Comparison of ENCODE assay signal across 14 mouse cellular contexts in genomic region chrX:161487691-161488090, GRCm38 (mm10).
DNase-seq lines count a peak whose midpoint lies in the region; ATAC-seq and TF ChIP-seq lines count a peak whose summit lies in the region.
"Had no signal": no experiment of that assay in that cellular context is flagged by ENCODE, and none has a peak within 500 bp of the region (broad histone marks: within the 10 kb centered on the region; RNA-seq: fewer than 3 reads in every experiment).

No protein-coding gene starts in this region.

- no peak for TF ChIP-seq CTCF in forebrain, postnatal 0 days (IDR thresholded peaks at IDR 0.05; ENCODE audit: low read depth)

- intact Hi-C loops in gastrocnemius, postnatal 36 days (cut with DNase I), result no loop called here

- no peak overlapping the region for H3K4me3 ChIP-seq in heart, embryonic 10.5 days
- H3K4me3 ChIP-seq in forebrain, postnatal 0 days (ENCODE audit: low read depth, low read length), result no peak overlapping the region
- no peak overlapping the region for H3K4me3 ChIP-seq in midbrain, embryonic 13.5 days (replicated peaks)
- H3K4me3 ChIP-seq: embryonic facial prominence, embryonic 13.5 days; hindbrain, embryonic 13.5 days; megakaryocyte, embryonic 14.5 days; stomach, embryonic 15.5 days had no signal

- no peak for ATAC-seq in forebrain, postnatal 0 days
- no peak for ATAC-seq in midbrain, embryonic 13.5 days

- H3K9ac ChIP-seq in forebrain, postnatal 0 days, result no peak overlapping the region
- no peak overlapping the region for H3K9ac ChIP-seq in midbrain, embryonic 13.5 days (replicated peaks)
- H3K9ac ChIP-seq: embryonic facial prominence, embryonic 13.5 days; hindbrain, embryonic 13.5 days; stomach, embryonic 15.5 days had no signal

- H3K27me3 ChIP-seq in heart, embryonic 10.5 days (ENCODE audit: insufficient read depth, poor library complexity, severe bottlenecking), result peaks cover 7% of the 10 kb centered on the region; the same call in 1 of the 2 replicates
- no peaks in the 10 kb centered on the region; the same call in 1 of the 2 replicates for H3K27me3 ChIP-seq in forebrain, postnatal 0 days (ENCODE audit: insufficient read depth, low read length)
- H3K27me3 ChIP-seq in midbrain, embryonic 13.5 days, result peaks cover 20% of the 10 kb centered on the region
- H3K27me3 ChIP-seq: stomach, embryonic 15.5 days had no signal

- no peak overlapping the region for H3K4me2 ChIP-seq in forebrain, postnatal 0 days (ENCODE audit: low read depth)
- no peak overlapping the region for H3K4me2 ChIP-seq in midbrain, embryonic 13.5 days (replicated peaks)
- H3K4me2 ChIP-seq: embryonic facial prominence, embryonic 13.5 days; hindbrain, embryonic 13.5 days; liver, embryonic 11.5 days; stomach, embryonic 15.5 days had no signal

- H3K4me1 ChIP-seq in heart, embryonic 10.5 days, result no peaks in the 10 kb centered on the region
- no peaks in the 10 kb centered on the region for H3K4me1 ChIP-seq in forebrain, postnatal 0 days (ENCODE audit: insufficient read depth)
- no peaks in the 10 kb centered on the region for H3K4me1 ChIP-seq in midbrain, embryonic 13.5 days (replicated peaks)
- H3K4me1 ChIP-seq: embryonic facial prominence, embryonic 13.5 days; hindbrain, embryonic 13.5 days; megakaryocyte, embryonic 14.5 days; stomach, embryonic 15.5 days had no signal

- no peaks in the 10 kb centered on the region for H3K36me3 ChIP-seq in heart, embryonic 10.5 days
- no peaks in the 10 kb centered on the region for H3K36me3 ChIP-seq in forebrain, postnatal 0 days (ENCODE audit: insufficient read depth)
- H3K36me3 ChIP-seq in midbrain, embryonic 13.5 days, result no peaks in the 10 kb centered on the region
- H3K36me3 ChIP-seq: embryonic facial prominence, embryonic 13.5 days; hindbrain, embryonic 13.5 days; stomach, embryonic 15.5 days had no signal

- no peaks in the 10 kb centered on the region for H3K9me3 ChIP-seq in heart, embryonic 10.5 days
- no peaks in the 10 kb centered on the region for H3K9me3 ChIP-seq in forebrain, postnatal 0 days (ENCODE audit: low read length)
- H3K9me3 ChIP-seq in midbrain, embryonic 13.5 days, result no peaks in the 10 kb centered on the region
- H3K9me3 ChIP-seq: embryonic facial prominence, embryonic 13.5 days; hindbrain, embryonic 13.5 days; stomach, embryonic 15.5 days had no signal

- 72% methylated on average over 3 of the region's 3 CpGs for WGBS in heart, embryonic 10.5 days
- 72% methylated on average over 3 of the region's 3 CpGs for WGBS in forebrain, postnatal 0 days
- WGBS in midbrain, embryonic 13.5 days, result 80% methylated on average over 3 of the region's 3 CpGs

- peak; percentile 41 to 73 for DNase-seq in heart, adult 18-20 months
- no peak for DNase-seq in heart, embryonic 10.5 days (ENCODE audit: low spot score)
- DNase-seq in adrenal gland, adult 8-10 months, result peak; percentile 17
- peak; percentile 15 to 43 for DNase-seq in gastrocnemius, postnatal 36 days
- peak; percentile 20 for DNase-seq in lung, postnatal 25 days (ENCODE audit: low spot score)
- no peak for DNase-seq in forebrain, postnatal 0 days
- no peak for DNase-seq in thymus, postnatal 0 days (ENCODE audit: low spot score)
- DNase-seq: cerebellum, adult 18-20 months had no signal

- no peak overlapping the region for H3K27ac ChIP-seq in heart, embryonic 10.5 days
- no peak overlapping the region for H3K27ac ChIP-seq in forebrain, postnatal 0 days (ENCODE audit: low read depth, low read length)
- H3K27ac ChIP-seq in midbrain, embryonic 13.5 days, result no peak overlapping the region
- H3K27ac ChIP-seq: embryonic facial prominence, embryonic 13.5 days; hindbrain, embryonic 13.5 days; stomach, embryonic 15.5 days had no signal

Comparison
In these comparisons a context has a peak if more than half of its experiments do, and no peak if none do; other contexts are left out.
1. DNase-seq: peak in heart, adult 18-20 months (2 of 2), adrenal gland, adult 8-10 months (single experiment), gastrocnemius, postnatal 36 days (2 of 2) and lung, postnatal 25 days (single experiment); none in heart, embryonic 10.5 days (single experiment), forebrain, postnatal 0 days (single experiment) and thymus, postnatal 0 days (single experiment).